Mouse (Mus musculus) olfactory bulb, adult 2 months (tissue): ENCODE data around the gene Sptbn4.

Experiments used
- CTCF ChIP-seq: fragments of 200-500 bp; IDR thresholded peaks from 2 replicates; pipeline ENCODE4 v1.5.1; 2012; ENCODE audit warnings: low read depth, mild to moderate bottlenecking, low read length, moderate library complexity; ENCODE audit not compliant: insufficient read depth
- POLR2A ChIP-seq: fragments of 200-500 bp; IDR thresholded peaks from 2 replicates; pipeline ENCODE4 v1.6.1; 2012; ENCODE audit warnings: mild to moderate bottlenecking, low read depth, low read length, moderate library complexity; ENCODE audit not compliant: insufficient read depth

- TF ChIP-seq CTCF (no peak), POLR2A (no peak)
These were observed 34.1 kb upstream of the Sptbn4 start for GRCm38 (mm10) chr7:27481627-27481969.
